Mouse (Mus musculus) G1E (cell line): ENCODE results near the gene Zfp488. TPM values are rescaled to one million over a fixed set of nuclear protein-coding genes. Genes with fewer than 3 reads are reported as not detected.

Experiments
- ATAC-seq: 2 replicates; pipeline ENCODE4 v1.8.0; 2016; ENCODE audit warnings: mild to moderate bottlenecking; ENCODE audit not compliant: insufficient number of reproducible peaks, poor library complexity, low FRiP score, severe bottlenecking; ENCODE audit errors: extremely low read depth
- DNase-seq: peaks from one replicate; pipeline ENCODE4 v3.0.0; 2012; ENCODE audit warnings: low spot score
- H3K27me3 ChIP-seq: 2 replicates; pipeline ENCODE4 v1.6.1; 2012; ENCODE audit warnings: mild to moderate bottlenecking, low read length, inconsistent platforms; ENCODE audit not compliant: insufficient read depth
- H3K36me3 ChIP-seq: replicated peaks from 2 replicates; pipeline ENCODE3; 2012; ENCODE audit warnings: mild to moderate bottlenecking, inconsistent platforms
- H3K4me1 ChIP-seq: 2 replicates; pipeline ENCODE4 v1.6.1; 2012; ENCODE audit warnings: low read depth, low read length, inconsistent platforms, mixed read lengths; ENCODE audit not compliant: insufficient read depth
- H3K4me3 ChIP-seq: 2 replicates; pipeline ENCODE4 v1.5.1; 2012; ENCODE audit warnings: low read depth, mild to moderate bottlenecking, inconsistent platforms, low read length, moderate library complexity, mixed read lengths
- H3K9me3 ChIP-seq: replicated peaks from 2 replicates; pipeline ENCODE4 v1.6.1; 2012; ENCODE audit warnings: inconsistent platforms
- CTCF ChIP-seq: IDR thresholded peaks from 2 replicates; pipeline ENCODE4 v1.5.1; 2012; ENCODE audit warnings: low read depth, low read length, inconsistent platforms, mixed read lengths
- GATA1 ChIP-seq: IDR thresholded peaks from 2 replicates; pipeline ENCODE4 v1.6.1; 2012; ENCODE audit warnings: borderline replicate concordance, low read length, inconsistent platforms, mixed read lengths
- GATA2 ChIP-seq: IDR thresholded peaks from 2 replicates; pipeline ENCODE4 v1.6.1; 2012; ENCODE audit warnings: low read depth, low read length, inconsistent platforms, borderline replicate concordance
- POLR2AphosphoS5 ChIP-seq: IDR thresholded peaks from 2 replicates; pipeline ENCODE4 v1.6.1; 2012; ENCODE audit warnings: low read depth, low read length, inconsistent platforms; ENCODE audit not compliant: insufficient replicate concordance
- TAL1 ChIP-seq: conservative IDR thresholded peaks from 2 replicates; pipeline ENCODE4 v1.6.1; 2012; ENCODE audit warnings: low read depth, low read length, inconsistent platforms, mixed read lengths
- polyA plus RNA-seq: library from polyadenylated mRNA; stranded (reverse); fragments of >175 nt; gene quantifications from 2 replicates; pipeline ENCODE4 v1.2.3, GENCODE M21; 2012
- total RNA-seq, 2 experiments: library from RNA; stranded (forward) in 1 of 2; stranded (reverse) in 1 of 2; fragments of 200-1000 nt in 1 of 2; fragments of >200 nt in 1 of 2; fragmentation: Nextera tagmentation in 1 of 2; gene quantifications; 2 replicates each; pipeline ENCODE4 v1.2.3; 2014 to 2017

The Zfp488 gene
- total and polyA plus RNA-seq, 3 experiments = 0.05 TPM; not detected in 2

GRCm38 (mm10) chr14:33933778-33934317 is 44.7 kb downstream of the Zfp488 start:
- ATAC-seq (no peak), DNase-seq (no peak)
- Histone ChIP-seq H3K4me3 (no peak overlapping the region), H3K36me3 (no peaks in the 10 kb centered on the region), H3K9me3 (peaks cover 67% of the 10 kb centered on the region), H3K4me1 (no peaks in the 10 kb centered on the region), H3K27me3 (no peaks in the 10 kb centered on the region)
- TF ChIP-seq CTCF (no peak), GATA2 (no peak), GATA1 (no peak), POLR2AphosphoS5 (no peak), TAL1 (no peak)

GRCm38 (mm10) chr14:33932935-33933703 is 45.4 kb downstream of the Zfp488 start:
- Histone ChIP-seq H3K4me3 (no peak overlapping the region), H3K4me1 (no peaks in the 10 kb centered on the region), H3K36me3 (no peaks in the 10 kb centered on the region), H3K27me3 (no peaks in the 10 kb centered on the region), H3K9me3 (peaks cover 68% of the 10 kb centered on the region)
- TF ChIP-seq CTCF (no peak), GATA1 (no peak), TAL1 (no peak), GATA2 (no peak), POLR2AphosphoS5 (no peak)
- no peak for DNase-seq
- ATAC-seq = no peak; the same call in 1 of the 2 replicates

GRCm38 (mm10) chr14:33931853-33932252 is 46.7 kb downstream of the Zfp488 start:
- no peaks in the 10 kb centered on the region for H3K36me3 ChIP-seq
- no peaks in the 10 kb centered on the region for H3K4me1 ChIP-seq
- H3K27me3 ChIP-seq = no peaks in the 10 kb centered on the region
- peaks cover 76% of the 10 kb centered on the region for H3K9me3 ChIP-seq
- no peak for ATAC-seq
- TF ChIP-seq POLR2AphosphoS5 = no peak
- no peak for TF ChIP-seq TAL1
- TF ChIP-seq CTCF = no peak
- no peak for TF ChIP-seq GATA1
- no peak for TF ChIP-seq GATA2
- DNase-seq = no peak
- no peak overlapping the region for H3K4me3 ChIP-seq

- Histone ChIP-seq H3K4me1 (no peaks in the 10 kb centered on the region), H3K4me3 (no peak within 1 kb of the TSS; the same call in 1 of the 2 replicates), H3K27me3 (no peaks in the 10 kb centered on the region), H3K36me3 (no peaks in the 10 kb centered on the region), H3K9me3 (peaks cover 74% of the 10 kb centered on the region)
- DNase-seq (no peak), ATAC-seq (no peak)
- no peak for TF ChIP-seq GATA2
- TF ChIP-seq TAL1 = no peak
- TF ChIP-seq CTCF = no peak
- TF ChIP-seq GATA1 = no peak
- TF ChIP-seq POLR2AphosphoS5 = no peak
Measured at GRCm38 (mm10) chr14:33923168-33924070, 55.1 kb downstream of the Zfp488 start, which contains the start of gene Gdf10. TSS of gene Gdf10 (plus strand) at chr14:33923587.

- no peaks in the 10 kb centered on the region for H3K27me3 ChIP-seq
- no peaks in the 10 kb centered on the region for H3K36me3 ChIP-seq
- H3K4me1 ChIP-seq = no peaks in the 10 kb centered on the region
- ATAC-seq (no peak), DNase-seq (no peak)
- TF ChIP-seq POLR2AphosphoS5 = no peak
- no peak for TF ChIP-seq TAL1
- no peak for TF ChIP-seq GATA1
- TF ChIP-seq CTCF = no peak
- no peak for TF ChIP-seq GATA2
- peaks cover 72% of the 10 kb centered on the region for H3K9me3 ChIP-seq
- no peak overlapping the region for H3K4me3 ChIP-seq
Measured at GRCm38 (mm10) chr14:33922771-33923167, 55.8 kb downstream of the Zfp488 start.
